Mouse (Mus musculus) cerebellum, postnatal 14 days (tissue): ENCODE measurements around the gene Qrfp.

Experiments used
- DNase-seq, 2 experiments: peaks; one replicate each; pipeline ENCODE4 v3.0.0; 2021; ENCODE audit warnings: mixed read lengths in 2 of 2

The Qrfp gene

GRCm38 (mm10) chr2:31769631-31770111 lies 40.7 kb downstream of the Qrfp start:
- DNase-seq: no peak

- no peak for DNase-seq
Observed at GRCm38 (mm10) chr2:31769115-31769514, 41.3 kb downstream of the Qrfp start.

- no peak for DNase-seq
Observed at GRCm38 (mm10) chr2:31767815-31768214, 42.6 kb downstream of the Qrfp start.

GRCm38 (mm10) chr2:31767104-31767503 lies 43.3 kb downstream of the Qrfp start:
- DNase-seq: no peak

GRCm38 (mm10) chr2:31763271-31763670 lies 47.1 kb downstream of the Qrfp start:
- no peak for DNase-seq

GRCm38 (mm10) chr2:31762853-31763252 lies 47.5 kb downstream of the Qrfp start:
- DNase-seq: no peak

GRCm38 (mm10) chr2:31762155-31762554 lies 48.2 kb downstream of the Qrfp start:
- DNase-seq: no peak

GRCm38 (mm10) chr2:31761585-31761984 lies 48.8 kb downstream of the Qrfp start:
- no peak for DNase-seq

GRCm38 (mm10) chr2:31761115-31761531 lies 49.3 kb downstream of the Qrfp start:
- no peak for DNase-seq

- no peak for DNase-seq
Observed at GRCm38 (mm10) chr2:31760486-31760885, 49.9 kb downstream of the Qrfp start.

GRCm38 (mm10) chr2:31759751-31760460 lies 50.5 kb downstream of the Qrfp start:
- DNase-seq: peak; percentile 48 to 57

- no peak for DNase-seq
Observed at GRCm38 (mm10) chr2:31758966-31759365, 51.4 kb downstream of the Qrfp start.

GRCm38 (mm10) chr2:31757472-31757871 lies 52.9 kb downstream of the Qrfp start:
- no peak for DNase-seq
